Mouse (Mus musculus) cerebellum, postnatal 36 days (tissue): Measurements from ENCODE around the gene 5730522E02Rik.

ENCODE experiments used
- DNase-seq, 2 experiments: peaks; one replicate each; pipeline ENCODE4 v3.0.0; 2021 to 2022; ENCODE audit warnings: mixed read lengths in 2 of 2

5730522E02Rik gene

DNA sequence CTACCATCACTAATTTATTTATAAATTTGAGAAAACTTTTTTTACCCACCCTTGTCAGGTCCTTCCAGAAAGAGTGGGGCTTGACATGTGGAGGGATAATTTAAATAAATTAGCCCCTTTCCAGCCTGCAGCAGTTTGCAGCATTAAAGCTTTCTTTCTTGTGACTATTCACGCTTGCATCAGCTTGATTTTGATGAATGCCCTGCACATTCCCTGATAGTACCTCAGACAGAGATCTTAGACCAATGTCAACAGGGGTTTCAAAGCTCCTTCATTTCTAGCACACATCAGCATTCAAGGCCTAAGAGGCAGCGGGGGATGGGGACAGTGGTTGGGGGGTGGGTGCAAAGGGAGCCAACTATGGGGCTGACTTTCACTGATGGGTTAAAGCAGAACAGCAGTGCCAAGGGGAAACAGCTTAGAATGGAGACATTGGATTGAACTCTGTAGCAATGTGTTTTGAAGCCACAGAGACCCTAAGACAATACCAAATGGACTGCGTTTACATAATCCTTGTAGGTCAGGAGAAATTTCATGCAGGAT lies 545.9 kb downstream of the 5730522E02Rik start:
- no peak for DNase-seq

DNA sequence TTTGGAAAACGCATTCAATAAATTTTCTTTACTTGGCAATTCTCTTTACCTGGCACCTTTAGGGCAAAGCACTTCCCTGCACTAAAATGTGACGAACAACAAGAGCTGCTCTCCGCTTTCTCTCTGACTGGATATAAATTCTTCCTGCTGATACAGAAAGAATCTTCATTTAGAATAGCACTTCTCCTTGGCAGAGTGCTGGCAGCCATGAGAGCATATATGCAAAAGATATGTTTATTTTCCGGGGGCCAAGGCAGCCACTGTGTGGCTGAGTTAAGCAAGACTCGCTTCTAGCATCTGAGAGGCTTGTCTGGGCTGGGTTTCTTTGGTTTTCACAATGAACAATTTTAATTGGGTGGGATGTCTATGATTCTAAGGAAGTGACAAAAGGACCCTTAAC lies 564.3 kb downstream of the 5730522E02Rik start:
- DNase-seq: no peak

DNA sequence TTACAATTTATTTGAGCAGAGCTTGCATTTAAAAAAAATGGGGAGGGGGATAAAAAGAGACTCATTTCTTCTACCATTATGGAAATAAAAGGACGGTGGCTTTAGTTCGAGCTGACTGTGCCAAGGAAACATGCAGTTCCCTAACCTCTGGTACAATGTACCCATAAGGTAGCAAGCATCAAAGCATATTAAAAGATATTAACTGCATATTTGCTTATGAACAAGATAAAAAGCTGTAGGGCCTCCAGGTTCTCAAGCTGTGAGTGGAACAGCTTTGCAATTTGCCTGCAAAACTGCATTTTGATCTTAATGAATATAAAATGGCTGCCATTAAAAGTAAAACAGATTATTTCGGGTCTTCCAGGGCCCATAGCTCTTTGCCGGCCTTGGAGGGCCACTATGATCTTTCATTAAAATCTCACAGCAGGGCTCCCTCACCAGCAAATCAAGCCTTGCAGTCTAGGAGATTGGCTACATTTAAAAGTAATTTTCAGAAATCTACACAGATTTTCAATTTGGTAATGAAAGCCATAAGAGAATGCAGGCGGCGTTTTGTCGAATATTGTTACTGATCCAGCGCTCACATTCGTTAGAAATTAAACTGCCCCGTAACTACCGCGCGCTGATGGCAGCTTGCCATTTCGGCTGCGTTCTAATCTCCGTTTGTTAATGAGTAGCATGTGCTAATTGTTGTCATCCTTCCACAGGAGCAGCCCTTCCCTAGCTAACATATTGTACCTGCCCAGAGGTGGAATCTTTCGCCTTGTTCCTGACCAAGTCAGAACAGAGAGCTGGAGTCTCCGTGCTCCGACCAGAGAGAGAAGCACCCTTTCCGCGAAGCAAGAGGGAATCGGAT lies 565.6 kb downstream of the 5730522E02Rik start:
- DNase-seq: peak; percentile 3 to 9

DNA sequence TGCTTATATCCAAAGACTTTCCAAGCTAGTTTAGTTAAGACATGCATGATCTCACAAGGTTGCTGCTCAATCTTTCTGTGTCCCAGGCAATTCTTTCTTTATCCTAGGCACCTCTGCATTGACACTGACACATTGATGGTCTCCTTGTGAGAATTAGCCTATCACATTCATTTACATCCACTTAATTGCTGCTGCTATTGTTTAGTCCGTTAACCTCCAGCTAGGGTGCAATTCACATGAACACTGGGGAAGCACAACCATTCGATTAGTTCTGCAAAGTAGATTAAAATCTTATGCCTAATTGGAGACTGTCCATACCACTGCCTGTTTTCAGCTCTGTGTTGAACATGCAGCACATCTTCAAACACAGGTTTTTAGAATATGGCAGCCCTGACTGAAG lies 603.7 kb downstream of the 5730522E02Rik start:
- no peak for DNase-seq

- no peak for DNase-seq
Measured at GRCm38 (mm10) chr11:25600030-25600429, 610.5 kb downstream of the 5730522E02Rik start.

DNA sequence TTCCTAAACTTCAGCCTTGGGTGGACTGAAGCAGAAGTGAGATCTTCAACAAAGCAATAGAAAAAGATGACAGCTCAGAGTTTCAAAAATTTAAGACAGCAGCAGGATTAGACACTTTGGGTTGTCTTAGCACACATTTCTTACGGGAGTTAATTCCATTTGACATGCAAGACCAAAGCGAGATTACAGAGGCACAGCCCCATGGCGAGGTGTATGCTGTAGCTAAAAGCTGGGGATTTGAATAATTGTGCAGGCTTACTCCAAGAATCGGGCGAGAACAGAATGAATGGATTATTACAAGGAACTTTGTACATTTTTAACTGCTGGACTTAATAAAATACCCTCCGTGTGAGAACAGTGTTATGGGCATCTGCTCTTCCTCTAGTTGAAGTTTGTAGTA lies 615.3 kb downstream of the 5730522E02Rik start:
- DNase-seq: no peak

- DNase-seq: no peak
Measured at GRCm38 (mm10) chr11:25594780-25595179, 615.8 kb downstream of the 5730522E02Rik start.

GRCm38 (mm10) chr11:25592268-25592667 lies 618.3 kb downstream of the 5730522E02Rik start:
- no peak for DNase-seq

DNA sequence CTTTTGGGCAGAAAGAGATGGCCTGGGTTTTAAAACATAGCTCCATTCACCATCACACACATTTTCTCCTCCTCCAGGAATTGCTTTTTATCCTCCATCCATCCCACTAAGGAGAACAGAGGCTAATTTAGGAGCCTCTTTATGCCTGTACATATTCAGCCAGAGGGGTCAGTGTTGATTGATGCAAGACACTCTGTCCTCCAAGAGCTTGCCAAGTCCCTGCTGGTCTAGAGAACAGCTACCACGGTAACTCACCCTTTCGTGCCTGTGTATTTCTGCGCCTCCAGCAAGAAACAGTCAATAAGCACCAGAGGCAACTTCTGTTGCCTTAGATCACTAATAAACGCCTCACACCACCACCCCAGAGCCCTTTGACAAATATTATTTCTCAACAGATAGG lies 620.3 kb downstream of the 5730522E02Rik start:
- DNase-seq: no peak

DNA sequence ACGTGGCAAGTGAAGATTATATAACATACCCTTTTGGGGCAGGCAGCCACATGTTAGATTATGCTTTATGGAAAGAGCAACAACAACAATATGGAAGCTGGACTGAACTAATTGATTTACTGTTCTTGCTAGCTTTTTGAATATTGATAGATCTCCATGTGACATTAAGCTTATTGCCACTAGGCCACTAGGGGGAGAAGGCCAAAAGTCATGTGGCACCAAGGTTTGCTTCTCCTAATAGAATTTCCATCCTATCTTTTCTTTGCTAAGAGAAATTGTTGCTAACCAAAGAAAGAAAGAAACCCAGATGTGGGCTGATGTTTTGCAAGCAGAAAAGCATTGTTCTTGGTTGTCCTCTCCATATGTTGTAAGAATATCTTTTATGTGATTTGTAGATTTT lies 621.1 kb downstream of the 5730522E02Rik start:
- DNase-seq: no peak

GRCm38 (mm10) chr11:25574129-25574465 lies 636.5 kb downstream of the 5730522E02Rik start:
- DNase-seq: no peak

- no peak for DNase-seq
Measured at GRCm38 (mm10) chr11:25573408-25574128, 637.0 kb downstream of the 5730522E02Rik start.

DNA sequence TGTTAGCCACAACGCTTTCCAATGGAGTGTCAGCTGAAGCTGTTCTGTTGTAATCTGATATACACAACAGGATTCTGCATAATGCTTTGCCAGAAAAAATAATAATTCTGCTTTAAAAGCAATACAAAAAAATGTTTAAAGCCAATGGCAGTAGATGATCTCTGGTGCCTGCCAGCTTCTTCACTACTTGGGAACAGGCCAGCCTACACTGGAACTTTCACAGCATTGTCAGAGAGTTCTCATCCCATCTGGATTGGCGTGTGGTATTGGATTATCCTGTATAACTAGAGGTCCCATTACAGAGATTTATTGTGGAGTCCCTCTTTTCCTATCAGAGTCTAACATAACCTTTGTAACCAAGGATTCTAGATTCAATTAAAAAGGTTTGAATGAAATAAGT lies 639.2 kb downstream of the 5730522E02Rik start:
- no peak for DNase-seq
